Mouse (Mus musculus): ENCODE measurements around the gene Akap7. TPM values are rescaled to one million over a fixed set of nuclear protein-coding genes. Genes with fewer than 3 reads are reported as not detected.

Akap7 gene
- polyA plus RNA-seq, 1 experiment from 2014 or later, result 20.7 TPM

- no peaks in the 10 kb centered on the region for H3K9me3 ChIP-seq
- no peak overlapping the region for H3K4me2 ChIP-seq
- H3K36me3 ChIP-seq (replicated peaks), result no peaks in the 10 kb centered on the region
- no peak overlapping the region for H3K27ac ChIP-seq
- ATAC-seq (ENCODE audit: low FRiP score), result no peak
- H3K4me3 ChIP-seq (replicated peaks), result no peak overlapping the region
- H3K4me1 ChIP-seq, result peaks cover 6% of the 10 kb centered on the region; the same call in 1 of the 2 replicates
- 61% methylated on average over 1 of the region's 1 CpGs for WGBS
- H3K9ac ChIP-seq, result no peak overlapping the region
- no peaks in the 10 kb centered on the region for H3K27me3 ChIP-seq
These were observed 33.9 kb downstream of the Akap7 start for GRCm38 (mm10) chr10:25273731-25274130.

- no peak for ATAC-seq (ENCODE audit: low FRiP score)
- H3K27ac ChIP-seq, result no peak overlapping the region
These were observed 35.9 kb downstream of the Akap7 start for GRCm38 (mm10) chr10:25271756-25272155.

GRCm38 (mm10) chr10:25271207-25271606 lies 36.5 kb downstream of the Akap7 start:
- H3K4me2 ChIP-seq, result no peak overlapping the region
- no peak for ATAC-seq (ENCODE audit: low FRiP score)
- 76% methylated on average over 8 of the region's 8 CpGs for WGBS
- no peaks in the 10 kb centered on the region for H3K9me3 ChIP-seq
- no peaks in the 10 kb centered on the region for H3K36me3 ChIP-seq (replicated peaks)
- no peak overlapping the region for H3K4me3 ChIP-seq (replicated peaks)
- H3K27ac ChIP-seq, result no peak overlapping the region
- no peak overlapping the region for H3K9ac ChIP-seq
- no peaks in the 10 kb centered on the region for H3K27me3 ChIP-seq
- H3K4me1 ChIP-seq, result peaks cover 6% of the 10 kb centered on the region; the same call in 1 of the 2 replicates

More at GRCm38 (mm10) chr10:25271756-25272155, 35.9 kb downstream of the Akap7 start:
- Histone ChIP-seq H3K9me3 (no peaks in the 10 kb centered on the region), H3K27me3 (no peaks in the 10 kb centered on the region), H3K4me3 (replicated peaks) (no peak overlapping the region), H3K4me2 (no peak overlapping the region), H3K4me1 (peaks cover 6% of the 10 kb centered on the region; the same call in 1 of the 2 replicates), H3K36me3 (replicated peaks) (no peaks in the 10 kb centered on the region), H3K9ac (no peak overlapping the region)
- 87% methylated on average over 2 of the region's 2 CpGs for WGBS

GRCm38 (mm10) chr10:25268476-25269351 lies 39.0 kb downstream of the Akap7 start:
- Histone ChIP-seq H3K36me3 (replicated peaks) (no peaks in the 10 kb centered on the region), H3K9ac (no peak overlapping the region), H3K27ac (no peak overlapping the region), H3K4me1 (peaks cover 6% of the 10 kb centered on the region; the same call in 1 of the 2 replicates), H3K4me3 (replicated peaks) (no peak overlapping the region), H3K4me2 (no peak overlapping the region), H3K27me3 (no peaks in the 10 kb centered on the region), H3K9me3 (no peaks in the 10 kb centered on the region)
- 54% methylated on average over 18 of the region's 18 CpGs for WGBS
- peak; percentile 75 for ATAC-seq (ENCODE audit: low FRiP score)

GRCm38 (mm10) chr10:25261176-25261575 lies 46.5 kb downstream of the Akap7 start:
- Histone ChIP-seq H3K4me2 (no peak overlapping the region), H3K9me3 (no peaks in the 10 kb centered on the region), H3K9ac (no peak overlapping the region), H3K4me3 (replicated peaks) (no peak overlapping the region), H3K27ac (no peak overlapping the region), H3K4me1 (0 out of 2 replicates have a peak, but pooled peaks cover 2% of the 10 kb centered on the region), H3K27me3 (no peaks in the 10 kb centered on the region), H3K36me3 (replicated peaks) (no peaks in the 10 kb centered on the region)
- 62% methylated on average over 6 of the region's 6 CpGs for WGBS
- ATAC-seq (ENCODE audit: low FRiP score), result 0 out of 2 replicates have a peak, but pooled peaks have one; percentile 49

GRCm38 (mm10) chr10:25260724-25261123 lies 46.9 kb downstream of the Akap7 start:
- no peaks in the 10 kb centered on the region for H3K27me3 ChIP-seq
- no peak overlapping the region for H3K4me2 ChIP-seq
- H3K4me3 ChIP-seq (replicated peaks), result no peak overlapping the region
- 89% methylated on average over 10 of the region's 10 CpGs for whole genome bisulfite sequencing
- H3K9me3 ChIP-seq, result no peaks in the 10 kb centered on the region
- no peak overlapping the region for H3K27ac ChIP-seq
- H3K4me1 ChIP-seq, result 0 out of 2 replicates have a peak, but pooled peaks cover 2% of the 10 kb centered on the region
- ATAC-seq (ENCODE audit: low FRiP score), result no peak
- H3K9ac ChIP-seq, result no peak overlapping the region
- no peaks in the 10 kb centered on the region for H3K36me3 ChIP-seq (replicated peaks)

GRCm38 (mm10) chr10:25258171-25258570 lies 49.5 kb downstream of the Akap7 start:
- H3K9me3 ChIP-seq, result no peaks in the 10 kb centered on the region
- H3K4me3 ChIP-seq (replicated peaks), result no peak overlapping the region
- WGBS, result 86% methylated on average over 6 of the region's 6 CpGs
- no peak for ATAC-seq (ENCODE audit: low FRiP score)
- no peaks in the 10 kb centered on the region for H3K27me3 ChIP-seq
- H3K27ac ChIP-seq, result no peak overlapping the region
- H3K9ac ChIP-seq, result no peak overlapping the region
- H3K4me2 ChIP-seq, result no peak overlapping the region
- 0 out of 2 replicates have a peak, but pooled peaks cover 2% of the 10 kb centered on the region for H3K4me1 ChIP-seq
- H3K36me3 ChIP-seq (replicated peaks), result no peaks in the 10 kb centered on the region

- Histone ChIP-seq H3K36me3 (replicated peaks) (no peaks in the 10 kb centered on the region), H3K9me3 (no peaks in the 10 kb centered on the region), H3K4me1 (0 out of 2 replicates have a peak, but pooled peaks cover 2% of the 10 kb centered on the region), H3K27me3 (no peaks in the 10 kb centered on the region), H3K4me3 (replicated peaks) (no peak overlapping the region), H3K4me2 (no peak overlapping the region), H3K9ac (no peak overlapping the region), H3K27ac (no peak overlapping the region)
- no peak for ATAC-seq (ENCODE audit: low FRiP score)
- 82% methylated on average over 5 of the region's 5 CpGs for WGBS
These were observed 50.2 kb downstream of the Akap7 start for GRCm38 (mm10) chr10:25257466-25257865.

GRCm38 (mm10) chr10:25253474-25253873 lies 54.2 kb downstream of the Akap7 start:
- no peaks in the 10 kb centered on the region for H3K4me1 ChIP-seq
- no peaks in the 10 kb centered on the region for H3K27me3 ChIP-seq
- 89% methylated on average over 2 of the region's 2 CpGs for WGBS

GRCm38 (mm10) chr10:25253006-25253405 lies 54.7 kb downstream of the Akap7 start:
- no peak overlapping the region for H3K27ac ChIP-seq
- ATAC-seq (ENCODE audit: low FRiP score), result no peak
- H3K9ac ChIP-seq, result no peak overlapping the region
- H3K4me3 ChIP-seq (replicated peaks), result no peak overlapping the region
- no peaks in the 10 kb centered on the region for H3K27me3 ChIP-seq
- no peaks in the 10 kb centered on the region for H3K9me3 ChIP-seq
- H3K4me1 ChIP-seq, result no peaks in the 10 kb centered on the region
- no peaks in the 10 kb centered on the region for H3K36me3 ChIP-seq (replicated peaks)
- no peak overlapping the region for H3K4me2 ChIP-seq
- 95% methylated on average over 4 of the region's 4 CpGs for WGBS

More at GRCm38 (mm10) chr10:25253474-25253873, 54.2 kb downstream of the Akap7 start:
- Histone ChIP-seq H3K4me2 (no peak overlapping the region), H3K36me3 (replicated peaks) (no peaks in the 10 kb centered on the region), H3K9ac (no peak overlapping the region), H3K9me3 (no peaks in the 10 kb centered on the region), H3K27ac (no peak overlapping the region), H3K4me3 (replicated peaks) (no peak overlapping the region)
- no peak for ATAC-seq (ENCODE audit: low FRiP score)

- WGBS, result 41% methylated on average over 12 of the region's 12 CpGs
- H3K27me3 ChIP-seq, result no peaks in the 10 kb centered on the region
- no peaks in the 10 kb centered on the region for H3K9me3 ChIP-seq
- no peak overlapping the region for H3K9ac ChIP-seq
- H3K27ac ChIP-seq, result no peak overlapping the region
- no peak overlapping the region for H3K4me2 ChIP-seq
- H3K4me1 ChIP-seq, result no peaks in the 10 kb centered on the region
- ATAC-seq (ENCODE audit: low FRiP score), result 0 out of 2 replicates have a peak, but pooled peaks have one; percentile 44
- no peaks in the 10 kb centered on the region for H3K36me3 ChIP-seq (replicated peaks)
- H3K4me3 ChIP-seq (replicated peaks), result no peak overlapping the region
These were observed 57.6 kb downstream of the Akap7 start for GRCm38 (mm10) chr10:25250108-25250507.

- Histone ChIP-seq H3K27me3 (no peaks in the 10 kb centered on the region), H3K4me2 (no peak overlapping the region), H3K36me3 (replicated peaks) (no peaks in the 10 kb centered on the region), H3K27ac (no peak overlapping the region), H3K4me3 (replicated peaks) (no peak overlapping the region), H3K4me1 (no peaks in the 10 kb centered on the region; the same call in 1 of the 2 replicates), H3K9me3 (no peaks in the 10 kb centered on the region), H3K9ac (no peak overlapping the region)
- 59% methylated on average over 4 of the region's 4 CpGs for WGBS
- ATAC-seq (ENCODE audit: low FRiP score), result no peak
These were observed 61.5 kb downstream of the Akap7 start for GRCm38 (mm10) chr10:25246173-25246572.

All from forebrain, embryonic 12.5 days (tissue).